Mouse (Mus musculus): Measurements from ENCODE around the gene Lrrn4. TPM values are rescaled to one million over a fixed set of nuclear protein-coding genes. Genes with fewer than 3 reads are reported as not detected.

The Lrrn4 gene
- total and polyA plus RNA-seq, 2 experiments, result 0.37 to 0.61 TPM

DNA sequence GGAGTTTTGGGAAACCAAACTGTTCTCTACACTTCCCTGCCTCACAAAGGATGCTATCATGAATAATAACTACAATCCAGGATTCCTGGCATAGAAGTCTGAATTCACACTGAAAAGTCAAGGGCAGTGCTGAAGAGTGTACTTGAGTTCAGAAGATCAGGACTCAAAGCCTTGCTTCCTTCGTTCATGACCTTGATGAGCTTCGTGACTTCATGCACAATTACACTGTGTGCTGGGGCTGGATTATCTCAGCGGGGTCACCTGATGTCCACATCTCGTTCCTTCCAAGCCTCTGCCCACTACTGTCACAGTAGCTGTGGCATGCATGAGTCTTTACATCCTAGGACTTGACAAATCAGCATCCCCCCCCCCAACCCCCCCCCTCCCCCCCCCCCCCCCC lies 20.9 kb upstream of the Lrrn4 start:
- no peaks in the 10 kb centered on the region for H3K27me3 ChIP-seq (ENCODE audit: control insufficient read depth, insufficient read depth, low read length)
- H3K4me3 ChIP-seq (ENCODE audit: insufficient read depth, low read depth, low read length), result no peak overlapping the region
- no peaks in the 10 kb centered on the region for H3K79me2 ChIP-seq (ENCODE audit: control insufficient read depth, insufficient read depth, low read length)
- no peak for DNase-seq (ENCODE audit: extremely low read depth, low read depth, low spot score)
- H3K27ac ChIP-seq (replicated peaks; ENCODE audit: insufficient read depth, low read depth, low read length), result no peak overlapping the region
- no peaks in the 10 kb centered on the region for H3K4me1 ChIP-seq (ENCODE audit: control insufficient read depth, insufficient read depth, low read length)
- no peak for TF ChIP-seq POLR2A (IDR thresholded peaks at IDR 0.05; ENCODE audit: extremely low read depth, insufficient read depth, low read length)
- no peak for TF ChIP-seq CTCF (IDR thresholded peaks at IDR 0.05; ENCODE audit: low read depth, low read length)
- H3K9ac ChIP-seq (ENCODE audit: low read depth, low read length), result no peak overlapping the region
- WGBS, result 80% methylated on average over 4 of the region's 4 CpGs
- no peaks in the 10 kb centered on the region for H3K36me3 ChIP-seq (ENCODE audit: control insufficient read depth, insufficient read depth, low read length)

GRCm38 (mm10) chr2:132900596-132900995 lies 19.9 kb upstream of the Lrrn4 start:
- H3K36me3 ChIP-seq (ENCODE audit: control insufficient read depth, insufficient read depth, low read length), result no peaks in the 10 kb centered on the region
- 84% methylated on average over 1 of the region's 1 CpGs for WGBS
- no peak overlapping the region for H3K4me3 ChIP-seq (ENCODE audit: insufficient read depth, low read depth, low read length)
- no peak overlapping the region for H3K27ac ChIP-seq (replicated peaks; ENCODE audit: insufficient read depth, low read depth, low read length)
- no peaks in the 10 kb centered on the region for H3K4me1 ChIP-seq (ENCODE audit: control insufficient read depth, insufficient read depth, low read length)
- DNase-seq (ENCODE audit: extremely low read depth, low read depth, low spot score), result no peak
- no peak for TF ChIP-seq CTCF (IDR thresholded peaks at IDR 0.05; ENCODE audit: low read depth, low read length)
- TF ChIP-seq POLR2A (IDR thresholded peaks at IDR 0.05; ENCODE audit: extremely low read depth, insufficient read depth, low read length), result no peak
- no peak overlapping the region for H3K9ac ChIP-seq (ENCODE audit: low read depth, low read length)
- no peaks in the 10 kb centered on the region for H3K79me2 ChIP-seq (ENCODE audit: control insufficient read depth, insufficient read depth, low read length)
- no peaks in the 10 kb centered on the region for H3K27me3 ChIP-seq (ENCODE audit: control insufficient read depth, insufficient read depth, low read length)

DNA sequence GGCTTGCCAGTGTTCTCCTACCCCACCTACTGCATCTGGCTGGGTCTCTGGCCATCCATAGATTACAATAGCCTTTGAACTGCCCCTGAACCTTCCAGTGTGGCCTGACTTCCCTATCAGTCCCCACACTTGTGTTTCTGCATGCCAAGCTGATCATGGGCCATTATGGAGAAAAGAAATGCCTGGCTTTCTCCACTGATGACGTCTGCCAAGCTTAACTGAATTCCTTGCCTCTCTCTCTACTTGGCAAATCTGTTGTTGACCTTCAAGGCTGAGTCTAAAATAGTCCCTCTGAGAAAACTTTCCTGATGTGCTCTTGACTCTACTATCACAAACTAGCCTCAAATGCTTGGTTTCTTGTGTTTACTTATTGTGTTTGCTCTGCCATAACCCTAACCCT lies 17.5 kb upstream of the Lrrn4 start:
- no peak overlapping the region for H3K27ac ChIP-seq (replicated peaks; ENCODE audit: insufficient read depth, low read depth, low read length)
- DNase-seq (ENCODE audit: extremely low read depth, low read depth, low spot score), result no peak
- WGBS, result 66% methylated on average over 1 of the region's 1 CpGs
- no peaks in the 10 kb centered on the region for H3K4me1 ChIP-seq (ENCODE audit: control insufficient read depth, insufficient read depth, low read length)
- no peaks in the 10 kb centered on the region for H3K27me3 ChIP-seq (ENCODE audit: control insufficient read depth, insufficient read depth, low read length)
- TF ChIP-seq CTCF (IDR thresholded peaks at IDR 0.05; ENCODE audit: low read depth, low read length) (no peak), POLR2A (IDR thresholded peaks at IDR 0.05; ENCODE audit: extremely low read depth, insufficient read depth, low read length) (no peak)
- no peaks in the 10 kb centered on the region for H3K36me3 ChIP-seq (ENCODE audit: control insufficient read depth, insufficient read depth, low read length)
- H3K4me3 ChIP-seq (ENCODE audit: insufficient read depth, low read depth, low read length), result no peak overlapping the region
- no peaks in the 10 kb centered on the region for H3K79me2 ChIP-seq (ENCODE audit: control insufficient read depth, insufficient read depth, low read length)
- H3K9ac ChIP-seq (ENCODE audit: low read depth, low read length), result no peak overlapping the region

GRCm38 (mm10) chr2:132893826-132894225 lies 13.1 kb upstream of the Lrrn4 start:
- WGBS, result 87% methylated on average over 5 of the region's 5 CpGs
- TF ChIP-seq CTCF (IDR thresholded peaks at IDR 0.05; ENCODE audit: low read depth, low read length) (no peak), POLR2A (IDR thresholded peaks at IDR 0.05; ENCODE audit: extremely low read depth, insufficient read depth, low read length) (no peak)
- no peak overlapping the region for H3K9ac ChIP-seq (ENCODE audit: low read depth, low read length)

GRCm38 (mm10) chr2:132885312-132885711 lies 4.6 kb upstream of the Lrrn4 start:
- WGBS, result 87% methylated on average over 7 of the region's 7 CpGs
- H3K79me2 ChIP-seq (ENCODE audit: control insufficient read depth, insufficient read depth, low read length), result no peaks in the 10 kb centered on the region

More at GRCm38 (mm10) chr2:132893826-132894225, 13.1 kb upstream of the Lrrn4 start:
- Histone ChIP-seq H3K27ac (replicated peaks; ENCODE audit: insufficient read depth, low read depth, low read length) (no peak overlapping the region), H3K4me3 (ENCODE audit: insufficient read depth, low read depth, low read length) (no peak overlapping the region), H3K4me1 (ENCODE audit: control insufficient read depth, insufficient read depth, low read length) (no peaks in the 10 kb centered on the region), H3K79me2 (ENCODE audit: control insufficient read depth, insufficient read depth, low read length) (no peaks in the 10 kb centered on the region; the same call in 1 of the 2 replicates), H3K27me3 (ENCODE audit: control insufficient read depth, insufficient read depth, low read length) (no peaks in the 10 kb centered on the region), H3K36me3 (ENCODE audit: control insufficient read depth, insufficient read depth, low read length) (no peaks in the 10 kb centered on the region)
- DNase-seq (ENCODE audit: extremely low read depth, low read depth, low spot score), result no peak

DNA sequence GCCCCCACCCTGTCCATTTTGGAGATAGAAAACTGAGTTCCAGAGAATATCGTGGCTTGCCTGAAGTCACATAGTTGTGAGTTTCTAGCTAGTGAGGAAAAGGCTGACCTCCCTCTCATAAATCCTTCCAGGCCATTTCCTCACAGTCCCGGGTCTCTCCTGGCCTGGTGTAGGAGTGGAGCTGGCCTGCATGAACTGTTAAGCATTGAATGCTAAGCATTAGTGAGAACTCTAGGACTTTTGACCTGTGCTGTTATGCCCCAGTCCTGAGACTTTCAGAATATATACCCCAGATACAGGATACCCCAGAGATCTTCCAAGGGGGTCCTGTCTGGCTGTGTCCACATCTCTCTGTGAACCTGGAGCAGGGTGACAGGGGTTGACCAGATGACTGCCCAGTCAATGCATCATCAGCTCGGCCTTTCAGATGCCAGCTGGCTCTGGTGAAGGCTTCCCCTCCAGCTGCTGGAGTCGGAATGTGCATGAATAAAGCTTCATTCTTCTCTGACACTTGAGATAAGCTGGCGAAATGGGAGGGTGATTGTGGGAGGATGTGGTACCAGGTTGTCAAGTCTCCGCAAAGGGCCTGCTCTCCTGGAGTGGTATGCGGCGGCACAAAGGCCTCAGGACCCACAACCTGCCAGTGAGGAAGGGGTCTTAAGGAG lies 3.7 kb upstream of the Lrrn4 start:
- Histone ChIP-seq H3K79me2 (ENCODE audit: control insufficient read depth, insufficient read depth, low read length) (no peaks in the 10 kb centered on the region), H3K27me3 (ENCODE audit: control insufficient read depth, insufficient read depth, low read length) (no peaks in the 10 kb centered on the region), H3K4me1 (ENCODE audit: control insufficient read depth, insufficient read depth, low read length) (no peaks in the 10 kb centered on the region), H3K9ac (ENCODE audit: low read depth, low read length) (no peak overlapping the region), H3K36me3 (ENCODE audit: control insufficient read depth, insufficient read depth, low read length) (no peaks in the 10 kb centered on the region), H3K4me3 (ENCODE audit: insufficient read depth, low read depth, low read length) (no peak overlapping the region), H3K27ac (replicated peaks; ENCODE audit: insufficient read depth, low read depth, low read length) (no peak overlapping the region)
- TF ChIP-seq CTCF (IDR thresholded peaks at IDR 0.05; ENCODE audit: low read depth, low read length) (no peak), POLR2A (IDR thresholded peaks at IDR 0.05; ENCODE audit: extremely low read depth, insufficient read depth, low read length) (no peak)
- WGBS, result 74% methylated on average over 8 of the region's 8 CpGs
- DNase-seq (ENCODE audit: extremely low read depth, low read depth, low spot score), result no peak

More at GRCm38 (mm10) chr2:132885312-132885711, 4.6 kb upstream of the Lrrn4 start:
- H3K27ac ChIP-seq (replicated peaks; ENCODE audit: insufficient read depth, low read depth, low read length), result no peak overlapping the region
- H3K4me3 ChIP-seq (ENCODE audit: insufficient read depth, low read depth, low read length), result no peak overlapping the region
- H3K36me3 ChIP-seq (ENCODE audit: control insufficient read depth, insufficient read depth, low read length), result no peaks in the 10 kb centered on the region
- no peak overlapping the region for H3K9ac ChIP-seq (ENCODE audit: low read depth, low read length)
- no peaks in the 10 kb centered on the region for H3K4me1 ChIP-seq (ENCODE audit: control insufficient read depth, insufficient read depth, low read length)
- no peaks in the 10 kb centered on the region for H3K27me3 ChIP-seq (ENCODE audit: control insufficient read depth, insufficient read depth, low read length)
- no peak for DNase-seq (ENCODE audit: extremely low read depth, low read depth, low spot score)
- TF ChIP-seq POLR2A (IDR thresholded peaks at IDR 0.05; ENCODE audit: extremely low read depth, insufficient read depth, low read length) (no peak), CTCF (IDR thresholded peaks at IDR 0.05; ENCODE audit: low read depth, low read length) (no peak)
